ENCODE assay signal across 10 mouse cellular contexts in genomic region chr1:82320456-82320855, GRCm38 (mm10). TPM values are rescaled to one million over a fixed set of nuclear protein-coding genes. Genes with fewer than 3 reads are reported as not detected.
DNase-seq lines count a peak whose midpoint lies in the region; ATAC-seq lines count a peak whose summit lies in the region.
"Had no signal": no experiment of that assay in that cellular context is flagged by ENCODE, and none has a peak within 500 bp of the region (broad histone marks: within the 10 kb centered on the region; RNA-seq: fewer than 3 reads in every experiment).

No protein-coding gene starts in this region.

- no peaks in the 10 kb centered on the region for H3K36me3 ChIP-seq in midbrain, embryonic 10.5 days
- H3K36me3 ChIP-seq in midbrain, embryonic 11.5 days (ENCODE audit: control insufficient read depth, insufficient read depth, low read length): no peaks in the 10 kb centered on the region
- no peaks in the 10 kb centered on the region for H3K36me3 ChIP-seq in midbrain, embryonic 12.5 days
- H3K36me3 ChIP-seq in heart, embryonic 10.5 days: no peaks in the 10 kb centered on the region
- H3K36me3 ChIP-seq: liver, embryonic 13.5 days had no signal

- H3K4me1 ChIP-seq in midbrain, embryonic 10.5 days: peaks cover 48% of the 10 kb centered on the region
- peaks cover 15% of the 10 kb centered on the region; the same call in 1 of the 2 replicates for H3K4me1 ChIP-seq in midbrain, embryonic 11.5 days (ENCODE audit: control insufficient read depth, insufficient read depth, low read length)
- H3K4me1 ChIP-seq in midbrain, embryonic 12.5 days: peaks cover 48% of the 10 kb centered on the region
- peaks cover 7% of the 10 kb centered on the region for H3K4me1 ChIP-seq in heart, embryonic 10.5 days

- H3K9me3 ChIP-seq in midbrain, embryonic 10.5 days (replicated peaks): no peaks in the 10 kb centered on the region
- H3K9me3 ChIP-seq in midbrain, embryonic 11.5 days (ENCODE audit: control insufficient read depth, low read length): no peaks in the 10 kb centered on the region
- no peaks in the 10 kb centered on the region for H3K9me3 ChIP-seq in midbrain, embryonic 12.5 days
- no peaks in the 10 kb centered on the region for H3K9me3 ChIP-seq in heart, embryonic 10.5 days
- H3K9me3 ChIP-seq: liver, embryonic 13.5 days had no signal

- peak; percentile 68 to 80 for DNase-seq in cerebellum, postnatal 10 days
- no peak for DNase-seq in midbrain, embryonic 10.5 days (ENCODE audit: low spot score)
- DNase-seq in midbrain, embryonic 11.5 days (ENCODE audit: low spot score, missing footprints): no peak
- no peak for DNase-seq in T-cell, adult 2 months (ENCODE audit: low spot score)
- DNase-seq in heart, embryonic 10.5 days (ENCODE audit: low spot score): no peak
- DNase-seq: cerebellum, adult 11-12 months; liver, embryonic 13.5 days had no signal

- 81% methylated on average over 6 of the region's 6 CpGs for WGBS in midbrain, embryonic 10.5 days
- WGBS in midbrain, embryonic 11.5 days: 77% methylated on average over 6 of the region's 6 CpGs
- WGBS in midbrain, embryonic 12.5 days: 65% methylated on average over 6 of the region's 6 CpGs
- 88% methylated on average over 6 of the region's 6 CpGs for WGBS in heart, embryonic 10.5 days

- no peak overlapping the region for H3K9ac ChIP-seq in midbrain, embryonic 11.5 days (ENCODE audit: low read length)
- no peak overlapping the region for H3K9ac ChIP-seq in midbrain, embryonic 12.5 days (replicated peaks)
- H3K9ac ChIP-seq: liver, embryonic 13.5 days had no signal

- peak overlapping the region; percentile 33 for H3K27ac ChIP-seq in midbrain, embryonic 10.5 days (replicated peaks)
- no peak overlapping the region for H3K27ac ChIP-seq in midbrain, embryonic 11.5 days (ENCODE audit: low read depth, low read length)
- H3K27ac ChIP-seq in midbrain, embryonic 12.5 days (replicated peaks): peak overlapping the region; percentile 40
- no peak overlapping the region for H3K27ac ChIP-seq in heart, embryonic 10.5 days
- H3K27ac ChIP-seq: liver, embryonic 13.5 days had no signal

- no peak overlapping the region for H3K4me2 ChIP-seq in midbrain, embryonic 11.5 days
- H3K4me2 ChIP-seq in midbrain, embryonic 12.5 days (replicated peaks): no peak overlapping the region
- H3K4me2 ChIP-seq: liver, embryonic 13.5 days had no signal

- no peak for ATAC-seq in cerebellum, adult (ENCODE audit: insufficient number of reproducible peaks, low FRiP score, low TSS enrichment)
- no peak for ATAC-seq in midbrain, embryonic 11.5 days (ENCODE audit: low FRiP score)
- no peak for ATAC-seq in midbrain, embryonic 12.5 days (ENCODE audit: low FRiP score, low read depth)
- ATAC-seq in megakaryocyte-erythroid progenitor cell, adult 5-6 weeks (replicated peaks; ENCODE audit: low FRiP score, low TSS enrichment, poor library complexity, severe bottlenecking): no peak

- H3K27me3 ChIP-seq in midbrain, embryonic 10.5 days (ENCODE audit: low read depth, poor library complexity, severe bottlenecking): no peaks in the 10 kb centered on the region
- H3K27me3 ChIP-seq in midbrain, embryonic 11.5 days (ENCODE audit: control insufficient read depth, insufficient read depth, low read length): no peaks in the 10 kb centered on the region
- H3K27me3 ChIP-seq in midbrain, embryonic 12.5 days: no peaks in the 10 kb centered on the region
- no peaks in the 10 kb centered on the region for H3K27me3 ChIP-seq in heart, embryonic 10.5 days (ENCODE audit: insufficient read depth, poor library complexity, severe bottlenecking)
- H3K27me3 ChIP-seq: liver, embryonic 13.5 days had no signal

- H3K4me3 ChIP-seq in midbrain, embryonic 10.5 days: no peak overlapping the region
- H3K4me3 ChIP-seq in midbrain, embryonic 11.5 days (ENCODE audit: low read depth, low read length): no peak overlapping the region
- H3K4me3 ChIP-seq in midbrain, embryonic 12.5 days: no peak overlapping the region
- no peak overlapping the region for H3K4me3 ChIP-seq in heart, embryonic 10.5 days
- H3K4me3 ChIP-seq: liver, embryonic 13.5 days had no signal

RNA-seq across cellular contexts. Expression of gene Rhbdd1, which starts 4.2 kb away (rescaled TPM):
- 8.8 and 9.9 TPM in 2 replicates for polyA plus RNA-seq in midbrain, embryonic 10.5 days (2016; fragmentation: Nextera tagmentation; extraction: Ambion mirVana)
- polyA plus RNA-seq in midbrain, embryonic 11.5 days (2014; fragmentation: Nextera tagmentation; extraction: Ambion mirVana): 7.2 and 7.7 TPM in 2 replicates
- polyA plus RNA-seq in midbrain, embryonic 12.5 days (2016; fragmentation: Nextera tagmentation; extraction: Ambion mirVana): 9.0 and 10.2 TPM in 2 replicates
- total RNA-seq in megakaryocyte-erythroid progenitor cell, adult 5-6 weeks (2014; fragmentation: Nextera tagmentation): 7.7 and 10.8 TPM in 2 replicates
- total RNA-seq in megakaryocyte-erythroid progenitor cell, adult 5-6 weeks (2017): 7.6 and 11.2 TPM in 2 replicates
- 11.0 and 12.4 TPM in 2 replicates for polyA plus RNA-seq in heart, embryonic 10.5 days (2016; fragmentation: Nextera tagmentation; extraction: Ambion mirVana)

RNA-seq across cellular contexts. Expression of gene Irs1, which starts 29.2 kb away (rescaled TPM):
- polyA plus RNA-seq in midbrain, embryonic 10.5 days (2016; fragmentation: Nextera tagmentation; extraction: Ambion mirVana): 7.3 and 8.4 TPM in 2 replicates
- polyA plus RNA-seq in midbrain, embryonic 11.5 days (2014; fragmentation: Nextera tagmentation; extraction: Ambion mirVana): 5.3 and 5.9 TPM in 2 replicates
- polyA plus RNA-seq in midbrain, embryonic 12.5 days (2016; fragmentation: Nextera tagmentation; extraction: Ambion mirVana): 11.5 and 11.7 TPM in 2 replicates
- not detected in 2 replicates for total RNA-seq in megakaryocyte-erythroid progenitor cell, adult 5-6 weeks (2014; fragmentation: Nextera tagmentation)
- total RNA-seq in megakaryocyte-erythroid progenitor cell, adult 5-6 weeks (2017): not detected in 2 replicates
- 10.0 and 12.5 TPM in 2 replicates for polyA plus RNA-seq in heart, embryonic 10.5 days (2016; fragmentation: Nextera tagmentation; extraction: Ambion mirVana)

Comparison
In these comparisons a context has a peak if more than half of its experiments do, and no peak if none do; other contexts are left out.
1. H3K27ac ChIP-seq: peak in midbrain, embryonic 10.5 days (single experiment) and midbrain, embryonic 12.5 days (single experiment); none in midbrain, embryonic 11.5 days (single experiment) and heart, embryonic 10.5 days (single experiment).
2. DNase-seq: peak in cerebellum, postnatal 10 days (2 of 2); none in midbrain, embryonic 10.5 days (single experiment), midbrain, embryonic 11.5 days (single experiment), T-cell, adult 2 months (single experiment) and heart, embryonic 10.5 days (single experiment).